Mouse (Mus musculus): Measurements from ENCODE around the gene Vangl1. TPM values are rescaled to one million over a fixed set of nuclear protein-coding genes. Genes with fewer than 3 reads are reported as not detected.

The Vangl1 gene
- polyA plus RNA-seq, 1 experiment, result 7.7 TPM

- WGBS, result 71% methylated on average over 4 of the region's 4 CpGs
- no peak for TF ChIP-seq CTCF (IDR thresholded peaks at IDR 0.05; ENCODE audit: extremely low read depth, insufficient read length, insufficient replicate concordance, low read depth, low read length)
- TF ChIP-seq POLR2A (IDR thresholded peaks at IDR 0.05; ENCODE audit: low read depth, low read length), result no peak
- Histone ChIP-seq H3K4me1 (ENCODE audit: control insufficient read depth, insufficient read depth, insufficient read length, low read length) (peaks cover 3% of the 10 kb centered on the region), H3K27me3 (ENCODE audit: control insufficient read depth, insufficient read depth, low read length) (no peaks in the 10 kb centered on the region), H3K36me3 (ENCODE audit: control insufficient read depth, insufficient read depth, low read length) (no peaks in the 10 kb centered on the region), H3K27ac (ENCODE audit: insufficient read depth, low read depth, low read length) (no peak overlapping the region), H3K4me3 (ENCODE audit: low read depth, low read length) (no peak overlapping the region)
Measured at GRCm38 (mm10) chr3:102199226-102199625, 5.3 kb downstream of the Vangl1 start.

- Histone ChIP-seq H3K4me3 (ENCODE audit: low read depth, low read length) (no peak overlapping the region), H3K36me3 (ENCODE audit: control insufficient read depth, insufficient read depth, low read length) (no peaks in the 10 kb centered on the region), H3K27ac (ENCODE audit: insufficient read depth, low read depth, low read length) (no peak overlapping the region), H3K27me3 (ENCODE audit: control insufficient read depth, insufficient read depth, low read length) (no peaks in the 10 kb centered on the region), H3K4me1 (ENCODE audit: control insufficient read depth, insufficient read depth, insufficient read length, low read length) (peaks cover 3% of the 10 kb centered on the region)
- WGBS, result 85% methylated on average over 6 of the region's 6 CpGs
- no peak for TF ChIP-seq POLR2A (IDR thresholded peaks at IDR 0.05; ENCODE audit: low read depth, low read length)
- no peak for TF ChIP-seq CTCF (IDR thresholded peaks at IDR 0.05; ENCODE audit: extremely low read depth, insufficient read length, insufficient replicate concordance, low read depth, low read length)
Measured at GRCm38 (mm10) chr3:102198446-102198845, 6.0 kb downstream of the Vangl1 start.

GRCm38 (mm10) chr3:102197746-102198145 is 6.7 kb downstream of the Vangl1 start:
- Histone ChIP-seq H3K36me3 (ENCODE audit: control insufficient read depth, insufficient read depth, low read length) (no peaks in the 10 kb centered on the region), H3K27me3 (ENCODE audit: control insufficient read depth, insufficient read depth, low read length) (no peaks in the 10 kb centered on the region), H3K4me1 (ENCODE audit: control insufficient read depth, insufficient read depth, insufficient read length, low read length) (peaks cover 3% of the 10 kb centered on the region), H3K4me3 (ENCODE audit: low read depth, low read length) (no peak overlapping the region), H3K27ac (ENCODE audit: insufficient read depth, low read depth, low read length) (no peak overlapping the region)
- TF ChIP-seq POLR2A (IDR thresholded peaks at IDR 0.05; ENCODE audit: low read depth, low read length), result no peak
- TF ChIP-seq CTCF (IDR thresholded peaks at IDR 0.05; ENCODE audit: extremely low read depth, insufficient read length, insufficient replicate concordance, low read depth, low read length), result no peak
- 21% methylated on average over 5 of the region's 5 CpGs for WGBS

- WGBS, result 72% methylated on average over 5 of the region's 5 CpGs
- no peaks in the 10 kb centered on the region for H3K27me3 ChIP-seq (ENCODE audit: control insufficient read depth, insufficient read depth, low read length)
- no peak overlapping the region for H3K4me3 ChIP-seq (ENCODE audit: low read depth, low read length)
- H3K4me1 ChIP-seq (ENCODE audit: control insufficient read depth, insufficient read depth, insufficient read length, low read length), result peaks cover 3% of the 10 kb centered on the region
- no peak for TF ChIP-seq CTCF (IDR thresholded peaks at IDR 0.05; ENCODE audit: extremely low read depth, insufficient read length, insufficient replicate concordance, low read depth, low read length)
- TF ChIP-seq POLR2A (IDR thresholded peaks at IDR 0.05; ENCODE audit: low read depth, low read length), result no peak
- H3K27ac ChIP-seq (ENCODE audit: insufficient read depth, low read depth, low read length), result no peak overlapping the region
- H3K36me3 ChIP-seq (ENCODE audit: control insufficient read depth, insufficient read depth, low read length), result no peaks in the 10 kb centered on the region
Measured at GRCm38 (mm10) chr3:102197152-102197551, 7.3 kb downstream of the Vangl1 start.

- H3K4me3 ChIP-seq (ENCODE audit: low read depth, low read length), result no peak overlapping the region
- WGBS, result 93% methylated on average over 9 of the region's 9 CpGs
- no peaks in the 10 kb centered on the region for H3K27me3 ChIP-seq (ENCODE audit: control insufficient read depth, insufficient read depth, low read length)
- no peaks in the 10 kb centered on the region for H3K36me3 ChIP-seq (ENCODE audit: control insufficient read depth, insufficient read depth, low read length)
- H3K4me1 ChIP-seq (ENCODE audit: control insufficient read depth, insufficient read depth, insufficient read length, low read length), result peaks cover 3% of the 10 kb centered on the region
- H3K27ac ChIP-seq (ENCODE audit: insufficient read depth, low read depth, low read length), result no peak overlapping the region
- TF ChIP-seq POLR2A (IDR thresholded peaks at IDR 0.05; ENCODE audit: low read depth, low read length) (no peak), CTCF (IDR thresholded peaks at IDR 0.05; ENCODE audit: extremely low read depth, insufficient read length, insufficient replicate concordance, low read depth, low read length) (no peak)
Measured at GRCm38 (mm10) chr3:102196166-102196565, 8.3 kb downstream of the Vangl1 start.

GRCm38 (mm10) chr3:102195762-102196161 is 8.7 kb downstream of the Vangl1 start:
- Histone ChIP-seq H3K4me1 (ENCODE audit: control insufficient read depth, insufficient read depth, insufficient read length, low read length) (peaks cover 3% of the 10 kb centered on the region), H3K4me3 (ENCODE audit: low read depth, low read length) (no peak overlapping the region), H3K36me3 (ENCODE audit: control insufficient read depth, insufficient read depth, low read length) (no peaks in the 10 kb centered on the region), H3K27me3 (ENCODE audit: control insufficient read depth, insufficient read depth, low read length) (no peaks in the 10 kb centered on the region), H3K27ac (ENCODE audit: insufficient read depth, low read depth, low read length) (no peak overlapping the region)
- TF ChIP-seq CTCF (IDR thresholded peaks at IDR 0.05; ENCODE audit: extremely low read depth, insufficient read length, insufficient replicate concordance, low read depth, low read length) (no peak), POLR2A (IDR thresholded peaks at IDR 0.05; ENCODE audit: low read depth, low read length) (no peak)
- 44% methylated on average over 2 of the region's 2 CpGs for WGBS

GRCm38 (mm10) chr3:102194291-102195051 is 10.0 kb downstream of the Vangl1 start:
- no peaks in the 10 kb centered on the region for H3K27me3 ChIP-seq (ENCODE audit: control insufficient read depth, insufficient read depth, low read length)
- H3K4me1 ChIP-seq (ENCODE audit: control insufficient read depth, insufficient read depth, insufficient read length, low read length), result peaks cover 3% of the 10 kb centered on the region
- 69% methylated on average over 11 of the region's 11 CpGs for WGBS
- no peak overlapping the region for H3K4me3 ChIP-seq (ENCODE audit: low read depth, low read length)
- H3K27ac ChIP-seq (ENCODE audit: insufficient read depth, low read depth, low read length), result no peak overlapping the region
- TF ChIP-seq CTCF (IDR thresholded peaks at IDR 0.05; ENCODE audit: extremely low read depth, insufficient read length, insufficient replicate concordance, low read depth, low read length), result no peak
- TF ChIP-seq POLR2A (IDR thresholded peaks at IDR 0.05; ENCODE audit: low read depth, low read length), result no peak
- no peaks in the 10 kb centered on the region for H3K36me3 ChIP-seq (ENCODE audit: control insufficient read depth, insufficient read depth, low read length)
